15 mouse cellular contexts compared by ENCODE assay signal in genomic region chr12:54037602-54038001, GRCm38 (mm10).
"Had no signal": no experiment of that assay in that cellular context is flagged by ENCODE, and none has a peak within 500 bp of the region (broad histone marks: within the 10 kb centered on the region; RNA-seq: fewer than 3 reads in every experiment).

No protein-coding gene starts in this region.

- H3K27me3 ChIP-seq: neural tube, embryonic 15.5 days; stomach, embryonic 15.5 days had no signal

- H3K36me3 ChIP-seq: neural tube, embryonic 13.5 days; neural tube, embryonic 15.5 days; stomach, embryonic 15.5 days had no signal

- H3K4me2 ChIP-seq: neural tube, embryonic 13.5 days; neural tube, embryonic 15.5 days; stomach, embryonic 15.5 days had no signal

- H3K4me3 ChIP-seq: neural tube, embryonic 13.5 days; neural tube, embryonic 15.5 days; stomach, embryonic 15.5 days had no signal

- DNase-seq: retina, postnatal 1 day; right cerebral cortex, adult 18-20 months; right cerebral cortex, postnatal 14 days; right cerebral cortex, postnatal 25 days; right cerebral cortex, postnatal 4 days; spleen, adult 18-20 months; thymus, adult 18-20 months; thymus, adult 2 months; thymus, postnatal 14 days; thymus, postnatal 25 days; thymus, postnatal 36 days; thymus, postnatal 4 days had no signal
